Mouse (Mus musculus): Measurements from ENCODE around the gene Hmx1. TPM values are rescaled to one million over a fixed set of nuclear protein-coding genes. Genes with fewer than 3 reads are reported as not detected.

The Hmx1 gene
- total and polyA plus RNA-seq, 2 experiments from 2014 or later, result not detected

DNA sequence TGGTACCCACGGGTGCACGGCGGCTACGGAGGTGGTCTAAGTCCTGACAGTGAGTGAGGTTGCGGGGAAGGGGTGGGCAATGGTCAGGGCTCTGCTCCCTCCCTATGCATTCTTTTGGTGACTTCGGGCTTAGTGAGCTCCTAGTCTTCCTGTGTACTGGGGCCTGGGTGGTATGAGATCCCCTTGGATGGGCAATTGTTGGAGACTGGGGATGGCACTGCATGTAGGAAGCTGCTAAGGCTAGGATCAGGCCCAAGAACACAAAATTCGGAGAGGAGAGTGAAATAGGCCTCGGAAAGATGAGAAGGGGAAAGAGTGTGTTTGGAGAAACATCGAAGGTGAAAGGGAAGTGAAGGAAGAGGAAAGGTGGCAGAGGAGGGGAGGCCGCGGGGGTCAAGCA is 533 bp downstream of the Hmx1 start:
- H3K27me3 ChIP-seq (ENCODE audit: control insufficient read depth, insufficient read depth, low read length), result peaks cover 100% of the 10 kb centered on the region
- H3K4me2 ChIP-seq (ENCODE audit: low read depth, low read length), result no peak overlapping the region
- DNase-seq (ENCODE audit: low spot score), result no peak
- H3K27ac ChIP-seq (ENCODE audit: low read depth), result no peak overlapping the region
- peaks cover 6% of the 10 kb centered on the region; the same call in 1 of the 2 replicates for H3K4me1 ChIP-seq (ENCODE audit: control insufficient read depth, insufficient read depth)
- H3K4me3 ChIP-seq (ENCODE audit: low read depth, low read length), result no peak overlapping the region
- WGBS, result 4% methylated on average over 11 of the region's 11 CpGs
- no peak overlapping the region for H3K9ac ChIP-seq (replicated peaks; ENCODE audit: low read depth, low read length)
- ATAC-seq (ENCODE audit: insufficient read depth, low read depth), result no peak
- peaks cover 8% of the 10 kb centered on the region; the same call in 1 of the 2 replicates for H3K9me3 ChIP-seq (replicated peaks; ENCODE audit: control insufficient read depth, low read length)
- TF ChIP-seq CTCF (IDR thresholded peaks at IDR 0.05; ENCODE audit: low read depth), result no peak
- TF ChIP-seq EP300 (IDR thresholded peaks at IDR 0.05; ENCODE audit: low read depth), result no peak
- no peaks in the 10 kb centered on the region for H3K36me3 ChIP-seq (replicated peaks; ENCODE audit: control insufficient read depth, insufficient read depth, low read length)

DNA sequence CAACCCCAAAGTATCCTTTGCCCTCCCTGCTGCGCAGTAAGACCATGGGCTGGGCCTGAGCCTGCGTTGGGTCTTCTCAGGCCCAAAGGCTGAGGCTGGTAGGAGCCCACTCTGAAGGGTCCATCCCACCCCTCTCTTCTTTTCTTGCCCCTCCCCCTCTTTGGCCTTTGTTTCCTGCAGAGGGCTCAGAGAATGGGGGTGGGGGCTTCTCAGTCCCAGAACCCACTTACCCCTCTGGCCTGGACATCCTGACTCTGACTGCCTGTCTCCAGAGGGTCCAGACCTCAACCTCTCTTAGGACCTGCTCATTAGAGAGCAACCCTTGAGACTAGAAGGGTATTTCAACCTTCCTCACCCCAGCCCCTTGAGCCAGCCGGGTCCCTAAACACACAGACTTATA is 1.0 kb downstream of the Hmx1 start:
- peaks cover 6% of the 10 kb centered on the region; the same call in 1 of the 2 replicates for H3K4me1 ChIP-seq (ENCODE audit: control insufficient read depth, insufficient read depth)
- DNase-seq (ENCODE audit: low spot score), result no peak

DNA sequence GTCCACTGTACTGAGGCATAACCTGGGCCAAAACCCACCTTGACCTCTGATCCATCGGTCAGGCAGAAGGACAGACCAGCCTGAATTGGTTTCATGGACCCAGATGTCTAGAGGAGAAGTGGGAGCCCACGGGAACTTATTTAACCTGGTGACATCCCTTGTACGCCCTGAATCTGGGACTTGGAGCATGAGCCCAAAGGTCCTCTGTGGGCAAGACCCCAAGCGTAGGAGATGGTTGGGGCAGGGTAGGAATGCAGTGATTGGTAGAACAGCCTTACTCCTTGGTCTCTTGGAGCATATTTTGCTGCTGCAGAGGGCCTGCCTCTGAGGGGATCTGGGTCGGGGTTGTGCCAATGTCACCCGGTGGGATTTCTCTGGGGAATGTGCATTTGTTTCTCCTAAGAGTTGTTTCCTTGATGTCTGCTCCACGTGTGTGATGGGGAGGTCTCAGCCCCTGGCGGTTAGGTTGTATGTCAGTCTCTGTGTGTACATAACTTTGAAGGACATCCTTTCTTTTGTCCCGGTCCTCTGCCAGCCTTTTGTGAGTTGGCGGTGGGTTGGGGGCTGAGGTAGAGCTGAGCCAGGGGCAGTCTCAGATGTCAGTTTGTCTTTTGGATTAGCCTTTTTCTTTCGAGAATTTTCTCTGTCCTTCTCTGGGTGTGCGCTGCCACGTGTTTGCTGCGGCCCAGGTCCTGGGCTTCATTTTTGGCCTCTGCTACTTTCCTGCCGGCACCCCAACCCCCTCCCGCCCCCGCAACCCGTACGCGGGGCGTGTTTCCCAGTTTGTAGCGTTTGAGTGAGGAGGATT is 2.1 kb downstream of the Hmx1 start:
- Histone ChIP-seq H3K27me3 (ENCODE audit: control insufficient read depth, insufficient read depth, low read length) (peaks cover 100% of the 10 kb centered on the region), H3K36me3 (replicated peaks; ENCODE audit: control insufficient read depth, insufficient read depth, low read length) (no peaks in the 10 kb centered on the region), H3K4me1 (ENCODE audit: control insufficient read depth, insufficient read depth) (peaks cover 6% of the 10 kb centered on the region; the same call in 1 of the 2 replicates), H3K9ac (replicated peaks; ENCODE audit: low read depth, low read length) (no peak overlapping the region), H3K27ac (ENCODE audit: low read depth) (no peak overlapping the region), H3K4me3 (ENCODE audit: low read depth, low read length) (peak overlapping the region; percentile 54), H3K9me3 (replicated peaks; ENCODE audit: control insufficient read depth, low read length) (peaks cover 8% of the 10 kb centered on the region; the same call in 1 of the 2 replicates), H3K4me2 (ENCODE audit: low read depth, low read length) (peak overlapping the region; percentile 66)
- TF ChIP-seq CTCF (IDR thresholded peaks at IDR 0.05; ENCODE audit: low read depth), result no peak
- no peak for TF ChIP-seq EP300 (IDR thresholded peaks at IDR 0.05; ENCODE audit: low read depth)
- 4% methylated on average over 22 of the region's 22 CpGs for WGBS
- ATAC-seq (ENCODE audit: insufficient read depth, low read depth), result no peak
- no peak for DNase-seq (ENCODE audit: low spot score)

More for the DNA sequence above, 1.0 kb downstream of the Hmx1 start:
- 24% methylated on average over 3 of the region's 3 CpGs for WGBS
- H3K9ac ChIP-seq (replicated peaks; ENCODE audit: low read depth, low read length), result no peak overlapping the region
- no peak overlapping the region for H3K4me3 ChIP-seq (ENCODE audit: low read depth, low read length)
- no peaks in the 10 kb centered on the region for H3K36me3 ChIP-seq (replicated peaks; ENCODE audit: control insufficient read depth, insufficient read depth, low read length)
- H3K4me2 ChIP-seq (ENCODE audit: low read depth, low read length), result no peak overlapping the region
- peaks cover 100% of the 10 kb centered on the region for H3K27me3 ChIP-seq (ENCODE audit: control insufficient read depth, insufficient read depth, low read length)
- ATAC-seq (ENCODE audit: insufficient read depth, low read depth), result no peak
- TF ChIP-seq CTCF (IDR thresholded peaks at IDR 0.05; ENCODE audit: low read depth) (no peak), EP300 (IDR thresholded peaks at IDR 0.05; ENCODE audit: low read depth) (no peak)
- no peak overlapping the region for H3K27ac ChIP-seq (ENCODE audit: low read depth)
- H3K9me3 ChIP-seq (replicated peaks; ENCODE audit: control insufficient read depth, low read length), result peaks cover 8% of the 10 kb centered on the region; the same call in 1 of the 2 replicates

DNA sequence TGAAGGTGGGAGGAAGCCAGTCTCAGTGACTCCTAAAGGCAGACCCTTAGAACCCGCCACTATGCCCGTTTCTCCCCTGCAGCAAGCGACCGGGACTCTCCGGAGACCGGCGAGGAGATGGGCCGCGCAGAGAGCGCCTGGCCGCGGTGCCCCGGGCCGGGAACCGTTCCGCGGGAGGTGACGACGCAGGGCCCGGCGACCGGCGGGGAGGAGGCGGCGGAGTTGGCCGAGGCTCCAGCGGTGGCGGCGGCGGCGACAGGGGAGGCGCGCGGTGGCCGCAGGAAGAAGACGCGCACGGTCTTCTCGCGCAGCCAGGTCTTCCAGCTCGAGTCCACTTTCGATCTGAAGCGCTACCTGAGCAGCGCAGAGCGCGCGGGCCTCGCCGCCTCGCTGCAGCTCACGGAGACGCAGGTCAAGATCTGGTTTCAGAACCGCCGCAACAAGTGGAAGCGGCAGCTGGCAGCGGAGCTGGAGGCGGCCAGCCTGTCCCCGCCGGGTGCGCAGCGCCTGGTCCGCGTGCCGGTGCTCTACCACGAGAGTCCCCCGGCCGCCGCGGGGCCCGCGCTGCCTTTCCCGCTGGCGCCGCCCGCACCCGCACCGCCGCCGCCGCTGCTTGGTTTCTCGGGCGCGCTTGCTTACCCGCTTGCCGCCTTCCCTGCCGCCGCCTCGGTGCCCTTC is 2.9 kb downstream of the Hmx1 start:
- TF ChIP-seq EP300 (IDR thresholded peaks at IDR 0.05; ENCODE audit: low read depth) (no peak), CTCF (IDR thresholded peaks at IDR 0.05; ENCODE audit: low read depth) (no peak)
- no peaks in the 10 kb centered on the region for H3K36me3 ChIP-seq (replicated peaks; ENCODE audit: control insufficient read depth, insufficient read depth, low read length)
- peaks cover 6% of the 10 kb centered on the region; the same call in 1 of the 2 replicates for H3K4me1 ChIP-seq (ENCODE audit: control insufficient read depth, insufficient read depth)
- DNase-seq (ENCODE audit: low spot score) (no peak), ATAC-seq (ENCODE audit: insufficient read depth, low read depth) (no peak)
- peaks cover 98% of the 10 kb centered on the region for H3K27me3 ChIP-seq (ENCODE audit: control insufficient read depth, insufficient read depth, low read length)
- peak overlapping the region; percentile 66 for H3K4me2 ChIP-seq (ENCODE audit: low read depth, low read length)
- H3K9ac ChIP-seq (replicated peaks; ENCODE audit: low read depth, low read length), result no peak overlapping the region
- peaks cover 8% of the 10 kb centered on the region; the same call in 1 of the 2 replicates for H3K9me3 ChIP-seq (replicated peaks; ENCODE audit: control insufficient read depth, low read length)
- WGBS, result under 1% methylated on average over 80 of the region's 88 CpGs
- no peak overlapping the region for H3K27ac ChIP-seq (ENCODE audit: low read depth)
- H3K4me3 ChIP-seq (ENCODE audit: low read depth, low read length), result peak overlapping the region; percentile 54

DNA sequence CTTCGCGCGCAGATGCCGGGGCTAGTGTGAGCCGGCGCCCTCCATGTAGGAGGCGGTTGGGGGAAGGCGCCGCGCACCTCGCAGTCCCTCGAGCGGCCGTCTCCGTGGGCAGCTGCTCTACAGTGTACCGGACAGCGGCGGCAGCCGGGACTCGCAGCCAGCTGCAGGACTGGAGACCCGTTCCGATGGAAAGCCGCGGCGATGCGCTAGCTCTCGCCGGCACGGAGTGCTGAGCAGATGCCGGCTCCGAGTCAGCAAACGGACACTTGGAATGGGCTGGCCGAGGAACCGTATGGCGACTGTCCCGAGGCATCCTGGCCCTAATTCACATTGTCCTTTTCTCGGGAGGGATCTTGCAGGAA is 3.4 kb downstream of the Hmx1 start:
- DNase-seq (ENCODE audit: low spot score) (no peak), ATAC-seq (ENCODE audit: insufficient read depth, low read depth) (no peak)
- H3K9me3 ChIP-seq (replicated peaks; ENCODE audit: control insufficient read depth, low read length), result peaks cover 8% of the 10 kb centered on the region; the same call in 1 of the 2 replicates
- no peaks in the 10 kb centered on the region for H3K36me3 ChIP-seq (replicated peaks; ENCODE audit: control insufficient read depth, insufficient read depth, low read length)
- peaks cover 98% of the 10 kb centered on the region for H3K27me3 ChIP-seq (ENCODE audit: control insufficient read depth, insufficient read depth, low read length)
- WGBS, result 1% methylated on average over 37 of the region's 37 CpGs
- peak overlapping the region; percentile 54 for H3K4me3 ChIP-seq (ENCODE audit: low read depth, low read length)
- TF ChIP-seq EP300 (IDR thresholded peaks at IDR 0.05; ENCODE audit: low read depth), result no peak
- no peak for TF ChIP-seq CTCF (IDR thresholded peaks at IDR 0.05; ENCODE audit: low read depth)
- peak overlapping the region; percentile 66 for H3K4me2 ChIP-seq (ENCODE audit: low read depth, low read length)
- no peak overlapping the region for H3K27ac ChIP-seq (ENCODE audit: low read depth)
- H3K4me1 ChIP-seq (ENCODE audit: control insufficient read depth, insufficient read depth), result peaks cover 6% of the 10 kb centered on the region; the same call in 1 of the 2 replicates
- H3K9ac ChIP-seq (replicated peaks; ENCODE audit: low read depth, low read length), result no peak overlapping the region

Measured in heart, postnatal 0 days (tissue).